Mouse (Mus musculus) spleen, postnatal 4 days (tissue): ENCODE results near the gene Tmem233.

Experiments used
- DNase-seq, 2 experiments: peaks; one replicate each; pipeline ENCODE4 v3.0.0; 2022; ENCODE audit warnings: low spot score in 2 of 2

The Tmem233 gene

DNA sequence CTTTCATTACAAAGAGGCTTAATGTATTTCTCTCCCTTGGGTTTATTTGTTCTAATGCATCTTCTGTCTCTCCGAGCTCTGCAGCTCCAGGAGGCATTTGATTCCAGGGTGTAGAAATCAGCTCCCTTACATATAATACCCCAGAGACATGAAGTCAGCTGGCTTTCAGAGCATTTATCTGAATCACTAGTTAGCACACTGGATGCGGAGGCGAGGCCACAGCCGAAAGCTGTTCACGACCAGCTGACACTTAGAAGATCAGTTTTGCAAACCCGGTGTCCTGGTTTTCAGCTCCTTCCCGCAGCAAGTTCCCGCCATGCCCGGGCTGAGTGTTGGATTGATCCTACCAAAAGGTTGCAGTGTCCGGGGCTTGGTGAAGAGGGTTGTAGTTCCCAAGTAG is 78.8 kb downstream of the Tmem233 start:
- no peak for DNase-seq

DNA sequence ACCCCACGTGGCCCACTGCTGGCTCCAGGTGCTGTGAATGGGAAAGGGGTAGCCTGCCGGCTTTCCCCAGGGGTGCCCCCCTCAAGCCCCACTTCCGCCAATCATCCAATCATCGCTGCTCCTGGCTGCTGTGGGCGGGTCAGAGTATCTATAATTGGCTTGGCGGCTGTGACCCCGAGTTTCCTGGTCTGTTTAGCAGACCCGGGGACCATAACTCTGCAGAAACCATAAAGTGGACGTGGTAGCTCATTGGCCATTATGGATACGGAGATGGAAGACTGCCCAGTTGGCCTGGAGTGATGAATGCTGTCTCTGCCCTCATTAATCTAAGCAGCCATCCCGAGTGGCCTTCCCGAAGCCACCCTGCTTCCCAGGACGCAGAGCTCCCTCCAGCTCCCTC is 79.2 kb downstream of the Tmem233 start:
- no peak for DNase-seq

DNA sequence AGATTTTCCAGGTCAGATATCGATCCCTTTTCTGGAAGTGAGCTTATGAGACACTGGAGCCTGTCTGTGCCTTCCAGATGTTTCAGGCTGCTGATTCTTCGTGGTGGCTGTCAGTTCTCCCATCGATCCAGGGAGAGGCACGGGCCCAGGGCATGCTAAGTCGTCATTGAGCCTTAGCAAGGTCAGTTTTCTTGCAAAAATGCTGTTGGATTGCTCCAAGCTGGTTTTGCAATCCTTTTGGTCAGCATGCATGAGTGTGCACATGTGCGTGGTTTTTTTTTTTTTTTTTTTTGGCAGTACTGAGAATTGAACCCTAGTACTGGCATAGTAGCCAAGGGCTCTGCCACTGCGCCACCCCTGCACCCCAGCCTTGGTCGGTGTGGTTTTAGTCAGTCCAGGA is 79.9 kb downstream of the Tmem233 start:
- DNase-seq: no peak

DNA sequence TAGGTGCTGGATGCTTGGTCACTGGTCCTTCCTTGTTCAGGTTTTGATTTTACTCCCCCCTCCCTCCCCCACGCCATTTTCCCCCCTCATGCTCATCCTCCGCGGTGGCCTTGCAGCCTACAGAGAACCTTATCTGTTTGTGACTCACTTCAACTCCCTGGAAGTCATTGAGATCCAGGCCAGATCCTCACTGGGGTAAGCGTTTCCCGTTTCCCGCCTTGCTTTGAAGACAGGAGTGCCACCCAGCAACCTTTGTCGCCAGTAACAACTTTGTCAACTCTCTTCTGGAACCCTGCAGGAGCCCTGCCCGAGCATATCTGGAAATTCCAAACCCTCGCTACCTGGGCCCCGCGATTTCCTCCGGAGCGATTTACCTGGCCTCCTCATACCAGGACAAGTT is 85.7 kb downstream of the Tmem233 start:
- DNase-seq: no peak

DNA sequence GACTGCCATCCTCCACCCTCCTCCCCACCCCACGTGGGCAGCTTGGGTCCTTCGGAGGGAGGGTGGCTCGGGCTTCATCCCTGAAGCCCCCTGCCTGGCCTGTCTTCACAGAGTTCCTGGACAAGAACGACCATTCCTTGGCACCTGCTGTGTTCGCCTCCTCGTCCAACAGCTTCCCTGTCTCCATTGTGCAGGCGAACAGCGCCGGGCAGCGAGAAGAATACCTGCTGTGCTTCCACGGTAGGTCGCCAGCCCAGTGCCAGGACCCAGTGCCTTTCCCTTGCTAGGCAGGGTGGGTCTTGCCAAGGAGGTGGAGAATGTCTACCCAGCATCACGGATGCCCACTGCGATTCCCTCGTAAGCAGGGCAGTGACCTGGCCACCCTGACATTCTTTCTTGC is 88.9 kb downstream of the Tmem233 start:
- no peak for DNase-seq

DNA sequence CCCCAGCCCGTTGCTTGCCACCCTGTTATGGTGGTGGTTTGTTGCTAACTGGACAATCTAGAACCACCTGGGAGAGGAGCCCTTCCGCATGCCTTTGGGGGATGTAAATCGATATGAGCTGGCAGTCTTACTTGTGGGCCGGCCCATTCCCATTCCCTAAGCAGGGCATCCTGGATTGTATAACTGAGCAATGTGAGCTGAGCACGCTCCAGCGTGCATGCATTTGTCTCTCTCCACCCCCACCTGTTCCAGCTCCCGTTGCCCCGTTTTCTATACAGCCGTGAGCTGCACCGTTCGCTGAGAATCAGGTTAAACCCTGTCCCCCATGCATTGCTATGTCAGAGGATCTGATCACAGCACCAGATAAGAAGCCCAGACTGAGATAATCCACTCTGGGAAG is 91.3 kb downstream of the Tmem233 start:
- no peak for DNase-seq
